Mouse (Mus musculus) intestine, postnatal 0 days (tissue): Measurements from ENCODE around the gene Galns. TPM values are rescaled to one million over a fixed set of nuclear protein-coding genes. Genes with fewer than 3 reads are reported as not detected.

Source experiments
- ATAC-seq: fragments of 200-750 bp; cut with Nextera tagmentation; 2 replicates; pipeline ENCODE4 v1.8.0; 2017; ENCODE audit warnings: mild to moderate bottlenecking, moderate TSS enrichment, moderate library complexity
- H3K27ac ChIP-seq: fragments of 300-500 bp; sonication (generic); 2 replicates; pipeline ENCODE4 v1.5.1; 2014; ENCODE audit warnings: mild to moderate bottlenecking, low read depth, low read length, moderate library complexity
- H3K27me3 ChIP-seq: fragments of 300-500 bp; sonication (generic); replicated peaks from 2 replicates; pipeline ENCODE4 v1.6.1; 2014; ENCODE audit warnings: low read length, mixed read lengths; ENCODE audit not compliant: control insufficient read depth, insufficient read depth
- H3K36me3 ChIP-seq: fragments of 300-500 bp; sonication (generic); 2 replicates; pipeline ENCODE4 v1.6.1; 2014; ENCODE audit warnings: mild to moderate bottlenecking, moderate library complexity; ENCODE audit not compliant: control insufficient read depth, insufficient read depth
- H3K4me1 ChIP-seq: fragments of 300-500 bp; sonication (generic); replicated peaks from 2 replicates; pipeline ENCODE4 v1.6.1; 2014; ENCODE audit warnings: antibody characterized with exemption, low read length, mixed read lengths; ENCODE audit not compliant: control insufficient read depth, insufficient read depth
- H3K4me2 ChIP-seq: fragments of 300-500 bp; sonication (generic); replicated peaks from 2 replicates; pipeline ENCODE4 v1.6.1; 2014; ENCODE audit warnings: low read depth, mild to moderate bottlenecking, moderate library complexity
- H3K4me3 ChIP-seq: fragments of 300-500 bp; sonication (generic); 2 replicates; pipeline ENCODE4 v1.5.1; 2014; ENCODE audit warnings: low read depth, low read length
- H3K9ac ChIP-seq: fragments of 300-500 bp; sonication (generic); 2 replicates; pipeline ENCODE4 v1.6.1; 2014; ENCODE audit warnings: mild to moderate bottlenecking, low read depth, low read length
- H3K9me3 ChIP-seq: fragments of 300-500 bp; sonication (generic); 2 replicates; pipeline ENCODE4 v1.6.1; 2016; ENCODE audit warnings: mixed run types; ENCODE audit not compliant: control insufficient read depth
- CTCF ChIP-seq: sonication (generic); IDR thresholded peaks from 2 replicates; pipeline ENCODE4 v1.5.1; 2016; ENCODE audit warnings: low read depth, mild to moderate bottlenecking, control low read depth, antibody characterized with exemption, moderate library complexity
- WGBS: fragments of 180-500 bp; shearing (Covaris S2); extraction: QIAGEN DNeasy Blood & Tissue Kit; methylation state at CpG from one replicate; pipeline ENCODE4 v1.1.7; 2014; 5-methylcytosine and 5-hydroxymethylcytosine counted together
- polyA plus RNA-seq: library from polyadenylated mRNA; unstranded; fragments of >200 nt; fragmentation: Nextera tagmentation; extraction: Ambion mirVana; gene quantifications from 2 replicates; pipeline ENCODE4 v1.2.1, GENCODE M21; 2015

The Galns gene
- polyA plus RNA-seq, 1 experiment from 2014 or later = 58.1 TPM

DNA sequence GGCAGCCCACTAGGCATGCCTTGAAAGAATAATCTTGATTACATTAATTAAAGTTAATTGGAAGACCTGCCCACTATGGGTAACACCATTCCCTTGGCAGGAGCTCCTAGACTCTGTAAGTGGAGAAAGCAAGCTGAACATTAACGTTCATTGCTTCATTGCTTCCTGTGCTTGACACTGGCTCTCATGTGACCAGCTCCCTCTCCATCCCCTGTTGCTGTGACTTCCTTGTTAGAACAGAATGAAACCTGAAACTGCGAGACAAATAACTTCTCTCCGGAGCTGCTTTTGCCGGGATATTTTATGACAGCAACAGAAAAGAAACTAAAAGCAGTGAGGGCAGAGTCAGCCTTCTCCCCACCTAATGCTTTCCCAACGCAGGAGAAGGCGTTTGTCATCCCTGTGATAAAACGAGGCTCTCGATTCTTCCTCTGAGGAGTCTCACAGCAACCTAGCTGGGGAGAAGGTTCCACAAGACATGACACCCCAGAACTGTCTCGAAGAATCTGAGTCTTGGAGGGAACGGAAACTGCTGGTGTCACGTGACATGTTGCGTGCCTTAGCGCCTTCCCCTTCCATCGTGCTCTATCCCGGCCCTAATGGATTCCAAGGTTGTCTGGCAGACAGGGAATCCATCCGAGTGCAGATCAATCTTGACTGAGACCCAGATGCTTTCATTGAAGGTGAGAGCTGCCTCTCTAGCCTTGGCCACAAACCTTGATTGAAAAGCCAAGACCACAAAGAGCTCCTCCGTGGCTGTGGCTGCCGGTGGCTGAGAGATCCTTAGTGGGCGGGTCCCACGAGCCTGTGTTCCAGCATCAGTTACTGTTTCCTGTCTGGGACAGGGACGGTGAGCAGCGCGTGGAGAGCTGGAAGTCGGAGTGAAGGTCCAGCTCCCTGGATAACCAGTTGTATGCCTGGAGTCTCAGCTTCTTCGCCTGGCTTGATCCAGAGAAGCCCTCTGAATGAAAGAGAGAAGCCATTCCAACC is 46.6 kb downstream of the Galns start:
- Histone ChIP-seq H3K4me2 (no peak overlapping the region), H3K27me3 (no peaks in the 10 kb centered on the region), H3K27ac (no peak overlapping the region), H3K36me3 (peaks cover 2% of the 10 kb centered on the region; the same call in 1 of the 2 replicates), H3K4me3 (no peak overlapping the region), H3K9ac (no peak overlapping the region), H3K4me1 (peaks cover 7% of the 10 kb centered on the region; the same call in 1 of the 2 replicates), H3K9me3 (no peaks in the 10 kb centered on the region)
- 65% methylated on average over 25 of the region's 25 CpGs for WGBS
- no peak for ATAC-seq
- no peak for TF ChIP-seq CTCF

DNA sequence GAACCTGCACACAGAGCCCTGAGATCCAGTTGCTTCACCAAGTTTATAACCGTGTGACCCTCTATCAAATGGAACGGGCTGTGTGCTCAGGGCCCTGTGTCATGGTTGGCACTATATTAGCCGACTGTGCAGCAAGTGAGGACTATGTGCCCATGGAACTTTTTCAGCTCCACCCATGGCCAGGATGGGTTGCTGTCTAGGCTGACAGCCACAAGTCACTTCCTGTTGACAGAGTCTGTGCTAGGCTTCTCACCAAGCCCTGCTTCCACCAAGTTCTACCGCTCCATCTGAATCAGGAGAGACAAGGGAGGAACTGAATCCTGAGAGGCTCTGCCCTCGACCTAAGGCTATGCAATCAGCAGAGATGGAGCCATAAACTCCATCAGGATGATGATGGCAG is 50.1 kb downstream of the Galns start:
- no peak for TF ChIP-seq CTCF
- Histone ChIP-seq H3K4me2 (no peak overlapping the region), H3K4me1 (no peaks in the 10 kb centered on the region), H3K27ac (no peak overlapping the region), H3K36me3 (no peaks in the 10 kb centered on the region), H3K9me3 (no peaks in the 10 kb centered on the region), H3K9ac (no peak overlapping the region), H3K27me3 (no peaks in the 10 kb centered on the region), H3K4me3 (no peak overlapping the region)
- ATAC-seq = no peak
- 74% methylated on average over 5 of the region's 5 CpGs for WGBS

- Histone ChIP-seq H3K27me3 (no peaks in the 10 kb centered on the region), H3K36me3 (no peaks in the 10 kb centered on the region), H3K4me2 (no peak overlapping the region), H3K4me1 (no peaks in the 10 kb centered on the region), H3K4me3 (no peak overlapping the region), H3K27ac (no peak overlapping the region), H3K9me3 (no peaks in the 10 kb centered on the region), H3K9ac (no peak overlapping the region)
- WGBS = 26% methylated on average over 10 of the region's 12 CpGs
- TF ChIP-seq CTCF = peak; percentile 45
- no peak for ATAC-seq
These were observed 52.5 kb downstream of the Galns start for GRCm38 (mm10) chr8:122558671-122559349.

GRCm38 (mm10) chr8:122557248-122558038 is 53.8 kb downstream of the Galns start:
- WGBS = 44% methylated on average over 10 of the region's 10 CpGs
- no peak for ATAC-seq

DNA sequence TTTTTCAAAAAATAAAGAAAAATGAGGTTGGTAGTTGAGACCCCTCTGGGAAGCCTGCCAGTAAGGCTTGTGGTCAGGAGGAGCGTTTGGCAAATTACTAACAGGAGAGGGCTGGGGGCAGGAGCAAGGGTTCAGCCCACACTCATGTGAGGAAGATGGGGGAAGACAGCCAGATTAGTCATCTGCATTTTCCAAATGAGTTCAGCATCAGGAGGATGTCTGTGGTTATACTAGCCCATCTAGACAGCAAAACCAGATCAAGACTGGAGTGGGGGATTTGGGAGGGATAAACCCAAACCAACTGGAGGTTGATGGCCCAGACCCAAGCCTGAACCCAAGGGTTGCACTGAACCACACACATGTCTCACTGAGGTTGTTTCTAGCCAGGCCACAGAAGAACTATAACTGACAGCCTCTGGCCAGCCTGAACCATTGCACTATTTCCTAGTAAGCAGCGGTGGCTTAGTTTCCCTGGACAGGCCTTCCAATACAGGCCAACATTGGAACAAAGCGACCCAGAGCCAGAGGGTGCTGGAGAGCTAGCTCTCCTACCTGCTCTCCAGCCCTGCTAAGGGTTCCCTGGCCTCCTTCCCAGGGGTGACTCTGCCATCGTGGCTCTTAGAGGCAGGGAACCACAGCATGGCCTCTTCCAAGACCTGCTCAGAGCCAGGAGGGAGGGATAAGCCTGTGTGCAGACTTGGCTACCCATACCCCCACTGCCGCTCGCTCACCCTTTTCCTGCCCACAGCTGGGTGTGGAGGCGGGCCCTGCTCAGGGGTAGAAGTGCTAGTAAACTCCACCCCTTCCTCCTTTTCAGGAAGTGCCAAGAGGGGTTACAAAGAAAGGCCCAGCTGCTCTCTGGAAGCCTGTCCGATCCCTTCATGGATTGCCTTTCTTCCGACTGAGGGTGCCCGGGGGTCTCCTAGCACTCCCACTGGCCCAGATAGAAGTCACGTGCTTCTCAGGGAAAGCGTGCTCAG is 54.9 kb downstream of the Galns start:
- H3K9ac ChIP-seq = no peak overlapping the region; the same call in 1 of the 2 replicates
- no peak for ATAC-seq

More at GRCm38 (mm10) chr8:122557248-122558038, 53.8 kb downstream of the Galns start:
- no peak for TF ChIP-seq CTCF
- Histone ChIP-seq H3K9ac (no peak overlapping the region), H3K4me1 (no peaks in the 10 kb centered on the region), H3K9me3 (no peaks in the 10 kb centered on the region), H3K4me3 (no peak overlapping the region), H3K27me3 (no peaks in the 10 kb centered on the region), H3K36me3 (no peaks in the 10 kb centered on the region), H3K27ac (no peak overlapping the region), H3K4me2 (no peak overlapping the region)

More for the DNA sequence above, 54.9 kb downstream of the Galns start:
- peak; percentile 36 for TF ChIP-seq CTCF
- no peaks in the 10 kb centered on the region for H3K27me3 ChIP-seq
- 60% methylated on average over 12 of the region's 12 CpGs for WGBS
- H3K27ac ChIP-seq = peak overlapping the region; percentile 57; the same call in 1 of the 2 replicates
- H3K4me1 ChIP-seq = no peaks in the 10 kb centered on the region
- H3K9me3 ChIP-seq = no peaks in the 10 kb centered on the region
- H3K4me3 ChIP-seq = no peak overlapping the region
- no peak overlapping the region; the same call in 1 of the 2 replicates for H3K4me2 ChIP-seq
- no peaks in the 10 kb centered on the region for H3K36me3 ChIP-seq
